Mouse (Mus musculus): ENCODE data around the gene Pex12. TPM values are rescaled to one million over a fixed set of nuclear protein-coding genes. Genes with fewer than 3 reads are reported as not detected.

Gene Pex12
- total RNA-seq, 1 experiment from 2014 or later = 3.8 TPM

Other genes starting within 250 kb of the Pex12 start
- gene Slfn2, start 237.5 kb downstream of the Pex12 start, total RNA-seq (2017) = 546 to 771 TPM (median 642 TPM) in 3 replicates
- 23.8 to 42.1 TPM (median 29.4 TPM) in 3 replicates for gene Slfn1, start 185.7 kb downstream of the Pex12 start, total RNA-seq (2017)
- gene Slfn4, start 127.4 kb downstream of the Pex12 start, total RNA-seq (2017) = 1.9 to 3.6 TPM (median 2.7 TPM) in 3 replicates
- gene Slfn3, start 111.3 kb downstream of the Pex12 start, total RNA-seq (2017) = 3.3 to 5.2 TPM (median 3.9 TPM) in 3 replicates
- 0.29 to 0.86 TPM (median 0.43 TPM) in 3 replicates for gene Slfn14, start 15.9 kb downstream of the Pex12 start, total RNA-seq (2017)
- 58.0 to 88.4 TPM (median 71.4 TPM) in 3 replicates for gene Ap2b1, start 3.6 kb downstream of the Pex12 start, total RNA-seq (2017)
- 0.11 TPM in 1 of 3 replicates, not detected in the others for gene Rasl10b, start 106.6 kb upstream of the Pex12 start, total RNA-seq (2017)
- gene Gas2l2, start 126.9 kb upstream of the Pex12 start, total RNA-seq (2017) = not detected in 3 replicates
- 2.9 to 8.2 TPM (median 6.0 TPM) in 3 replicates for gene 1700020L24Rik, start 135.1 kb upstream of the Pex12 start, total RNA-seq (2017)
- 0.39 to 0.75 TPM in 2 of 3 replicates, not detected in the other for gene Mmp28, start 160.5 kb upstream of the Pex12 start, total RNA-seq (2017)
- gene Taf15, start 170.5 kb upstream of the Pex12 start, total RNA-seq (2017) = 32.9 to 77.9 TPM (median 52.7 TPM) in 3 replicates
- gene Heatr9, start 219.6 kb upstream of the Pex12 start, total RNA-seq (2017) = 7.9 to 25.0 TPM (median 9.1 TPM) in 3 replicates
- gene Ccl5, start 227.9 kb upstream of the Pex12 start, total RNA-seq (2017) = 781 to 2,479 TPM (median 803 TPM) in 3 replicates

All from monocyte, adult 5-6 weeks (primary cell).